Mouse (Mus musculus): Measurements from ENCODE around the gene Igdcc3.

DNA sequence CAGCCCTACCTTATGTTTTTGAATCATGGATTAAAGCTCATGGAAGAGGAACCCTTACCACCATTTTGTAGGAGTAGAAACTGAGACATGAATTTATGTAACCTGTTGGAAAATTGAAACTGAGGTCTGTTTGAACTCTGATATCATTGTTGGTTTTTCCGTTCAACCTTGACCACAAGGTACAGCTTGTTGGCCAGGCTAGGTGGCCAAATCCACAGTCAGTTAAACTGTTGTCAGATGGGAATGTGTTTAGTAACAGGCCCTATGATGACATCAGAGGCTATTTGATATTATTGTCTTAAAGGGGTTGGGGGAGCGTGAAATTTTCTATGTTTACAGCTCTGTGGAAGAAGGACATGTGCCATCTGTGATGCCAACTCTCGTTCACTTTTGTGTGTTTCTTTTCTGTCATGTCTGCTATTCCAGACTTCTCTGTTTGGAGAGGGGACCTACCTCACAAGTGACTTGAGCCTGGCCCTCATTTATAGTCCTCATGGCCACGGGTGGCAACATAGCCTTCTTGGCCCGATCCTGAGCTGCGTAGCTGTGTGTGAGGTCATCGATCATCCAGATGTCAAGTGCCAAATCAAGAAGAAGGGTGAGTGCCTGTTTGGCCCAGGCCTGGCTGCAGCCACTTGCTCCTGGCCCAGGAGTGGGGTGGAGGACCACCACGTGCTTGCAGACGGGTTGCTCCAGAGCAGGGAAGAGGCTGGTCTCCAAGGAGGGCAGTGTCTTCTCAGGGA lies 92.4 kb downstream of the Igdcc3 start:
- TF ChIP-seq CTCF (IDR thresholded peaks at IDR 0.05; ENCODE audit: low read depth) (no peak), EP300 (IDR thresholded peaks at IDR 0.05; ENCODE audit: low read depth) (no peak)

All from heart, postnatal 0 days (tissue).